In the genomic region with DNA sequence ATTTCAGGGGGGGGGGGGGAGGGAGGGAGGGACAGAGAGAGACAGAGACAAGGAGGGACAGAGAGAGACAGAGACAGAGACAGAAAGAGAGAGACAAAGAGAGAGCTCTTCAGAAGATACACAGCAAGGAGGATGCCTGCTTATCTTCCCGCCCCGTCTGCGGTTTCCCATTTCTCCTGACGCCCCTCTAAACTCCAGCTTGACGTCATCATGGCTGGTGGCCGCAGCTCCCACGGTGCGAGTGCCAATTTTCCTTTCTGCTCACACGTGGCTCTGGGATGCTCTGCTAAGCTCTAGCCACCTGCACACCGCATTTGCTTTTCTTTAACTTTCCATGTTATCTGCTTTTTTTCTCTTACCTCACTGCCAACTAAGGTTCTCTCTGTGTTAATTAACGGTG, we compare ENCODE assay signal across 12 mouse cellular contexts.
DNase-seq lines count a peak whose midpoint lies in the region; ATAC-seq and TF ChIP-seq lines count a peak whose summit lies in the region.
"Had no signal": no experiment of that assay in that cellular context is flagged by ENCODE, and none has a peak within 500 bp of the region (broad histone marks: within the 10 kb centered on the region; RNA-seq: fewer than 3 reads in every experiment).

No protein-coding gene starts in this region.

- H3K4me3 ChIP-seq in kidney, postnatal 0 days (replicated peaks; ENCODE audit: low read depth, low read length), result no peak overlapping the region
- no peak overlapping the region for H3K4me3 ChIP-seq in heart, embryonic 12.5 days
- H3K4me3 ChIP-seq in liver, embryonic 13.5 days (replicated peaks), result no peak overlapping the region
- H3K4me3 ChIP-seq: limb, embryonic 13.5 days had no signal

- peak overlapping the region; percentile 55; the same call in 1 of the 2 replicates for H3K27ac ChIP-seq in kidney, postnatal 0 days
- H3K27ac ChIP-seq in heart, embryonic 12.5 days (ENCODE audit: poor library complexity, severe bottlenecking), result peak overlapping the region; percentile 81
- H3K27ac ChIP-seq in liver, embryonic 13.5 days, result no peak overlapping the region

- no peak for TF ChIP-seq CTCF in kidney, postnatal 0 days (IDR thresholded peaks at IDR 0.05; ENCODE audit: low read depth)

- H3K27me3 ChIP-seq in kidney, postnatal 0 days (ENCODE audit: insufficient read depth, low read length), result no peaks in the 10 kb centered on the region
- H3K27me3 ChIP-seq in heart, embryonic 12.5 days (replicated peaks), result peaks cover 7% of the 10 kb centered on the region; the same call in 1 of the 2 replicates
- H3K27me3 ChIP-seq in liver, embryonic 13.5 days, result no peaks in the 10 kb centered on the region
- H3K27me3 ChIP-seq: limb, embryonic 13.5 days had no signal

- WGBS in kidney, postnatal 0 days, result 34% methylated on average over 11 of the region's 11 CpGs
- WGBS in heart, embryonic 12.5 days, result 12% methylated on average over 11 of the region's 11 CpGs
- WGBS in liver, embryonic 13.5 days (ENCODE audit: insufficient replicate concordance), result 6% methylated on average over 11 of the region's 11 CpGs

- no peak for ATAC-seq in kidney, postnatal 0 days (replicated peaks; ENCODE audit: low FRiP score, low read depth)
- ATAC-seq in heart, embryonic 12.5 days (ENCODE audit: insufficient number of reproducible peaks, low FRiP score), result peak; percentile 57
- peak; percentile 43; the same call in 1 of the 2 replicates for ATAC-seq in liver, embryonic 13.5 days (ENCODE audit: low read depth)

- no peaks in the 10 kb centered on the region for H3K36me3 ChIP-seq in kidney, postnatal 0 days (ENCODE audit: insufficient read depth, low read length)
- H3K36me3 ChIP-seq in heart, embryonic 12.5 days, result no peaks in the 10 kb centered on the region
- no peaks in the 10 kb centered on the region for H3K36me3 ChIP-seq in liver, embryonic 13.5 days
- H3K36me3 ChIP-seq: limb, embryonic 13.5 days had no signal

- H3K4me1 ChIP-seq in kidney, postnatal 0 days (replicated peaks; ENCODE audit: insufficient read depth, low read length), result peaks cover 8% of the 10 kb centered on the region; the same call in 1 of the 2 replicates
- peaks cover 57% of the 10 kb centered on the region for H3K4me1 ChIP-seq in heart, embryonic 12.5 days (replicated peaks)
- H3K4me1 ChIP-seq in liver, embryonic 13.5 days (replicated peaks), result peaks cover 38% of the 10 kb centered on the region

- no peak overlapping the region for H3K9ac ChIP-seq in kidney, postnatal 0 days (ENCODE audit: low read depth, low read length)
- no peak overlapping the region for H3K9ac ChIP-seq in heart, embryonic 12.5 days
- H3K9ac ChIP-seq in liver, embryonic 13.5 days, result no peak overlapping the region

- H3K9me3 ChIP-seq in kidney, postnatal 0 days (replicated peaks; ENCODE audit: low read length), result no peaks in the 10 kb centered on the region
- H3K9me3 ChIP-seq in heart, embryonic 12.5 days (replicated peaks), result peaks cover 10% of the 10 kb centered on the region
- H3K9me3 ChIP-seq in liver, embryonic 13.5 days (replicated peaks), result no peaks in the 10 kb centered on the region

- H3K4me2 ChIP-seq in kidney, postnatal 0 days (ENCODE audit: low read length), result no peak overlapping the region
- H3K4me2 ChIP-seq in heart, embryonic 12.5 days, result no peak overlapping the region
- H3K4me2 ChIP-seq in liver, embryonic 13.5 days, result peak overlapping the region; percentile 23; the same call in 1 of the 2 replicates
- H3K4me2 ChIP-seq: limb, embryonic 13.5 days had no signal

- DNase-seq in kidney, postnatal 0 days (ENCODE audit: low spot score), result no peak
- DNase-seq in kidney, adult 11 months, result no peak
- peak; percentile 31 for DNase-seq in c-Kit-positive CD71-positive TER-119-negative erythroid progenitor cells, embryonic 14.5 days (ENCODE audit: low read depth)
- DNase-seq in liver, embryonic 13.5 days, result peak; percentile 29
- DNase-seq in gastrocnemius, postnatal 25 days, result no peak
- no peak for DNase-seq in urinary bladder, postnatal 10 days (ENCODE audit: low spot score)
- DNase-seq in spleen, adult 18-20 months, result no peak
- DNase-seq: adrenal gland, postnatal 10 days; right cerebral cortex, postnatal 4 days; thymus, postnatal 4 days had no signal

Comparison
In these comparisons a context has a peak if more than half of its experiments do, and no peak if none do; other contexts are left out.
1. DNase-seq: peak in c-Kit-positive CD71-positive TER-119-negative erythroid progenitor cells, embryonic 14.5 days (single experiment) and liver, embryonic 13.5 days (single experiment); none in kidney, postnatal 0 days (single experiment), kidney, adult 11 months (single experiment), gastrocnemius, postnatal 25 days (single experiment), urinary bladder, postnatal 10 days (single experiment) and spleen, adult 18-20 months (0 of 2).